In genomic region chrX:6778250-6778637, GRCm38 (mm10) we compare ENCODE assay signal across 8 mouse cellular contexts. TPM values are rescaled to one million over a fixed set of nuclear protein-coding genes. Genes with fewer than 3 reads are reported as not detected.
DNase-seq lines count a peak whose midpoint lies in the region; ATAC-seq and TF ChIP-seq lines count a peak whose summit lies in the region.

No protein-coding gene starts in this region.

- TF ChIP-seq EP300 in liver, postnatal 0 days (IDR thresholded peaks at IDR 0.05; ENCODE audit: low read depth): no peak

- TF ChIP-seq POLR2A in cerebellum, adult 2 months (IDR thresholded peaks at IDR 0.05; ENCODE audit: borderline replicate concordance, insufficient read depth, low read length): no peak

- no peak for TF ChIP-seq CTCF in cerebellum, adult 2 months (IDR thresholded peaks at IDR 0.05; ENCODE audit: borderline replicate concordance, insufficient read depth, low read depth, low read length)
- no peak for TF ChIP-seq CTCF in liver, postnatal 0 days (IDR thresholded peaks at IDR 0.05; ENCODE audit: low read depth)

- WGBS in cerebellum, adult 2 months: 2% methylated on average over 16 of the region's 24 CpGs
- WGBS in embryonic facial prominence, embryonic 14.5 days: 15% methylated on average over 24 of the region's 24 CpGs
- WGBS in intestine, embryonic 14.5 days: 12% methylated on average over 22 of the region's 24 CpGs
- whole genome bisulfite sequencing in liver, postnatal 0 days (ENCODE audit: insufficient replicate concordance): 9% methylated on average over 23 of the region's 24 CpGs

- peak overlapping the region; percentile 57 for H3K4me2 ChIP-seq in embryonic facial prominence, embryonic 14.5 days (ENCODE audit: low read depth, low read length)
- peak overlapping the region; percentile 48 for H3K4me2 ChIP-seq in intestine, embryonic 14.5 days (ENCODE audit: low read length)
- H3K4me2 ChIP-seq in liver, postnatal 0 days (ENCODE audit: low read depth, low read length): peak overlapping the region; percentile 48

- peak; percentile 84 for ATAC-seq in embryonic facial prominence, embryonic 14.5 days (ENCODE audit: low read depth)
- peak; percentile 83 for ATAC-seq in intestine, embryonic 14.5 days (replicated peaks; ENCODE audit: low FRiP score, low TSS enrichment, low read depth)
- ATAC-seq in liver, postnatal 0 days: no peak
- ATAC-seq in monocyte, adult 5-6 weeks (replicated peaks; ENCODE audit: insufficient number of reproducible peaks, low FRiP score, low TSS enrichment, poor library complexity, severe bottlenecking): no peak

- no peaks in the 10 kb centered on the region for H3K36me3 ChIP-seq in embryonic facial prominence, embryonic 14.5 days (ENCODE audit: control insufficient read depth, insufficient read depth, low read length)
- H3K36me3 ChIP-seq in intestine, embryonic 14.5 days (ENCODE audit: control insufficient read depth, insufficient read depth, low read length): no peaks in the 10 kb centered on the region
- no peaks in the 10 kb centered on the region for H3K36me3 ChIP-seq in liver, postnatal 0 days (replicated peaks; ENCODE audit: insufficient read depth, low read length)

- H3K4me1 ChIP-seq in cerebellum, adult 2 months (ENCODE audit: control insufficient read depth, insufficient read depth, low read length): no peaks in the 10 kb centered on the region
- H3K4me1 ChIP-seq in embryonic facial prominence, embryonic 14.5 days (ENCODE audit: control insufficient read depth, insufficient read depth, low read length): no peaks in the 10 kb centered on the region
- no peaks in the 10 kb centered on the region for H3K4me1 ChIP-seq in intestine, embryonic 14.5 days (replicated peaks; ENCODE audit: control insufficient read depth, insufficient read depth, low read length)
- H3K4me1 ChIP-seq in liver, postnatal 0 days (ENCODE audit: insufficient read depth): no peaks in the 10 kb centered on the region

- H3K4me3 ChIP-seq in cerebellum, adult 2 months (replicated peaks; ENCODE audit: insufficient read depth, low read depth, low read length): peak overlapping the region; percentile 29
- H3K4me3 ChIP-seq in embryonic facial prominence, embryonic 14.5 days (ENCODE audit: low read depth, low read length): peak overlapping the region; percentile 34
- H3K4me3 ChIP-seq in intestine, embryonic 14.5 days (ENCODE audit: low read depth, low read length): peak overlapping the region; percentile 31
- H3K4me3 ChIP-seq in liver, postnatal 0 days (ENCODE audit: low read depth, low read length): no peak overlapping the region

- DNase-seq in cerebellum, adult 2 months: peak in 1 of 2 experiments; percentile 2
- DNase-seq in cerebellum, adult 8-10 months: no peak
- DNase-seq in ES-CJ7 (ENCODE audit: low read depth, low spot score): peak; percentile 66
- peak; percentile 74 for DNase-seq in embryonic facial prominence, embryonic 14.5 days (ENCODE audit: low spot score)
- DNase-seq in intestine, embryonic 14.5 days (ENCODE audit: low spot score): peak; percentile 70
- DNase-seq in liver, postnatal 0 days: peak; percentile 12
- peak; percentile 35 for DNase-seq in retina, postnatal 7 days (ENCODE audit: low read depth, low spot score)

- H3K27ac ChIP-seq in cerebellum, adult 2 months (ENCODE audit: insufficient read depth, low read length): no peak overlapping the region
- no peak overlapping the region for H3K27ac ChIP-seq in embryonic facial prominence, embryonic 14.5 days (replicated peaks; ENCODE audit: low read depth, low read length)
- no peak overlapping the region for H3K27ac ChIP-seq in intestine, embryonic 14.5 days (ENCODE audit: low read depth)
- no peak overlapping the region for H3K27ac ChIP-seq in liver, postnatal 0 days (ENCODE audit: low read depth)

- no peaks in the 10 kb centered on the region for H3K9me3 ChIP-seq in embryonic facial prominence, embryonic 14.5 days (ENCODE audit: control insufficient read depth, low read length)
- no peaks in the 10 kb centered on the region for H3K9me3 ChIP-seq in intestine, embryonic 14.5 days (ENCODE audit: control insufficient read depth, low read length)
- no peaks in the 10 kb centered on the region for H3K9me3 ChIP-seq in liver, postnatal 0 days (ENCODE audit: low read length)

- no peaks in the 10 kb centered on the region; the same call in 1 of the 2 replicates for H3K27me3 ChIP-seq in cerebellum, adult 2 months (ENCODE audit: control insufficient read depth, insufficient read depth, low read length)
- H3K27me3 ChIP-seq in embryonic facial prominence, embryonic 14.5 days (replicated peaks; ENCODE audit: control insufficient read depth, insufficient read depth, low read length): peaks cover 16% of the 10 kb centered on the region
- H3K27me3 ChIP-seq in intestine, embryonic 14.5 days (replicated peaks; ENCODE audit: control insufficient read depth, insufficient read depth, low read length): peaks cover 15% of the 10 kb centered on the region
- H3K27me3 ChIP-seq in liver, postnatal 0 days (ENCODE audit: insufficient read depth, low read length): 0 out of 2 replicates have a peak, but pooled peaks cover 23% of the 10 kb centered on the region

- no peak overlapping the region for H3K9ac ChIP-seq in embryonic facial prominence, embryonic 14.5 days (ENCODE audit: low read depth, low read length)
- no peak overlapping the region for H3K9ac ChIP-seq in intestine, embryonic 14.5 days (ENCODE audit: low read length)
- H3K9ac ChIP-seq in liver, postnatal 0 days (replicated peaks): no peak overlapping the region

RNA-seq across cellular contexts. Expression of gene Dgkk, which starts 0.9 kb away (rescaled TPM):
- polyA plus RNA-seq in cerebellum, adult 2 months (2012; rRNA removed): 1.3 and 1.7 TPM in 2 replicates
- 0.58 and 0.96 TPM in 2 replicates for polyA plus RNA-seq in embryonic facial prominence, embryonic 14.5 days (2014; fragmentation: Nextera tagmentation; extraction: Ambion mirVana)
- polyA plus RNA-seq in intestine, embryonic 14.5 days (2014; fragmentation: Nextera tagmentation; extraction: Ambion mirVana): 0.15 and 0.28 TPM in 2 replicates
- polyA plus RNA-seq in liver, postnatal 0 days (2015; fragmentation: Nextera tagmentation; extraction: Ambion mirVana): not detected in 2 replicates
- not detected in 3 replicates for total RNA-seq in monocyte, adult 5-6 weeks (2017)

Comparison
In these comparisons a context has a peak if more than half of its experiments do, and no peak if none do; other contexts are left out.
1. ATAC-seq: peak in embryonic facial prominence, embryonic 14.5 days (single experiment) and intestine, embryonic 14.5 days (single experiment); none in liver, postnatal 0 days (single experiment) and monocyte, adult 5-6 weeks (single experiment).
2. Peak in every context shown above with its lines, with median percentiles within 50 percentile points of each other: H3K4me2 ChIP-seq.